21 mouse cellular contexts compared by ENCODE assay signal in genomic region chr1:155751484-155752255, GRCm38 (mm10). TPM values are rescaled to one million over a fixed set of nuclear protein-coding genes. Genes with fewer than 3 reads are reported as not detected.
"Had no signal": no experiment of that assay in that cellular context is flagged by ENCODE, and none has a peak within 500 bp of the region (broad histone marks: within the 10 kb centered on the region; RNA-seq: fewer than 3 reads in every experiment).

Gene Lhx4 (minus strand): TSS chr1:155751684.

- DNase-seq: kidney, adult 2 months; kidney, postnatal 14 days; lung, embryonic 14.5 days; lung, postnatal 10 days; right cerebral cortex, postnatal 4 days; spleen, adult 18-20 months; thymus, adult 2 months; thymus, postnatal 25 days had no signal

- ATAC-seq: intestine, embryonic 16.5 days; liver, embryonic 12.5 days had no signal

- H3K27ac ChIP-seq: kidney, embryonic 15.5 days; limb, embryonic 15.5 days; liver, embryonic 12.5 days; macrophage; midbrain, embryonic 12.5 days had no signal

- H3K4me3 ChIP-seq: kidney, embryonic 15.5 days; limb, embryonic 15.5 days; liver, embryonic 12.5 days; megakaryocyte, embryonic 14.5 days; midbrain, embryonic 12.5 days had no signal

- H3K9me3 ChIP-seq: kidney, embryonic 15.5 days; limb, embryonic 15.5 days; liver, embryonic 12.5 days; midbrain, embryonic 12.5 days had no signal

- H3K9ac ChIP-seq: kidney, embryonic 15.5 days; limb, embryonic 15.5 days; liver, embryonic 12.5 days; lung, embryonic 14.5 days; midbrain, embryonic 12.5 days had no signal

- H3K4me2 ChIP-seq: kidney, embryonic 15.5 days; limb, embryonic 15.5 days; liver, embryonic 12.5 days; lung, embryonic 14.5 days; midbrain, embryonic 12.5 days had no signal

- H3K36me3 ChIP-seq: kidney, embryonic 15.5 days; limb, embryonic 15.5 days; liver, embryonic 12.5 days; midbrain, embryonic 12.5 days had no signal

- H3K4me1 ChIP-seq: liver, embryonic 12.5 days; megakaryocyte, embryonic 14.5 days had no signal

RNA-seq across cellular contexts. Expression of gene Lhx4, which starts in this region (rescaled TPM):
- total RNA-seq: layer of hippocampus, postnatal 14 days; left cerebral cortex, adult 18-20 months; left cerebral cortex, postnatal 14 days had no signal
- polyA plus RNA-seq: kidney, adult 2 months; kidney, embryonic 15.5 days; large intestine, adult 2 months; limb, embryonic 11.5 days; liver, embryonic 12.5 days; liver, embryonic 16.5 days; macrophage had no signal
